Mouse (Mus musculus) hindbrain, postnatal 0 days (tissue): ENCODE measurements around the gene Krt8. TPM values are rescaled to one million over a fixed set of nuclear protein-coding genes. Genes with fewer than 3 reads are reported as not detected.
"Not testable (repeated sequence)": the region's sequence is repeated elsewhere in the genome, so short reads cannot be mapped to it uniquely, and the experiment has no call there.

Experiments used
- ATAC-seq: fragments of 200-750 bp; cut with Nextera tagmentation; 2 replicates; pipeline ENCODE4 v1.8.0; 2017; ENCODE audit warnings: mild to moderate bottlenecking, moderate TSS enrichment, moderate library complexity
- DNase-seq: peaks from one replicate; pipeline ENCODE4 v3.0.0-alpha.2; 2015; ENCODE audit warnings: low spot score
- H3K27ac ChIP-seq: fragments of 300-500 bp; sonication (generic); 2 replicates; pipeline ENCODE4 v1.5.1; 2014; ENCODE audit warnings: mild to moderate bottlenecking
- H3K27me3 ChIP-seq: fragments of 300-500 bp; sonication (generic); 2 replicates; pipeline ENCODE4 v1.6.1; 2014; ENCODE audit warnings: low read length, mixed read lengths; ENCODE audit not compliant: insufficient read depth
- H3K36me3 ChIP-seq: fragments of 300-500 bp; sonication (generic); 2 replicates; pipeline ENCODE4 v1.6.1; 2014; ENCODE audit warnings: low read length, mixed read lengths; ENCODE audit not compliant: insufficient read depth
- H3K4me1 ChIP-seq: fragments of 300-500 bp; sonication (generic); 2 replicates; pipeline ENCODE4 v1.6.1; 2014; ENCODE audit warnings: antibody characterized with exemption, low read length, mixed read lengths; ENCODE audit not compliant: insufficient read depth
- H3K4me2 ChIP-seq: fragments of 300-500 bp; sonication (generic); 2 replicates; pipeline ENCODE4 v1.6.1; 2014; ENCODE audit warnings: low read depth, mild to moderate bottlenecking, low read length, moderate library complexity, mixed read lengths
- H3K4me3 ChIP-seq: fragments of 300-500 bp; sonication (generic); 2 replicates; pipeline ENCODE4 v1.5.1; 2014; ENCODE audit warnings: low read length
- H3K9ac ChIP-seq: fragments of 300-500 bp; sonication (generic); replicated peaks from 2 replicates; pipeline ENCODE4 v1.6.1; 2014; ENCODE audit warnings: mild to moderate bottlenecking, low read length, moderate library complexity, mixed read lengths
- H3K9me3 ChIP-seq: fragments of 300-500 bp; sonication (generic); 2 replicates; pipeline ENCODE4 v1.6.1; 2016; ENCODE audit warnings: low read length, mixed read lengths
- CTCF ChIP-seq: IDR thresholded peaks from 2 replicates; pipeline ENCODE4 v1.5.1; 2016; ENCODE audit warnings: antibody characterized with exemption, control low read depth, low read depth
- WGBS: fragments of 180-500 bp; shearing (Covaris S2); extraction: QIAGEN DNeasy Blood & Tissue Kit; methylation state at CpG from one replicate; pipeline ENCODE4 v1.1.7; 2014; 5-methylcytosine and 5-hydroxymethylcytosine counted together
- polyA plus RNA-seq: library from polyadenylated mRNA; unstranded; fragments of >200 nt; fragmentation: Nextera tagmentation; extraction: Ambion mirVana; gene quantifications from 2 replicates; pipeline ENCODE4 v1.2.1, GENCODE M21; 2015
- total RNA-seq: library from RNA; depleted of rRNA; stranded (reverse); fragments of >200 nt; gene quantifications from 2 replicates; pipeline ENCODE4 v1.2.3, GENCODE M21; 2014

The Krt8 gene
- total and polyA plus RNA-seq, 2 experiments from 2014 or later, result 2.6 to 5.4 TPM

GRCm38 (mm10) chr15:101999676-102000335, 4.5 kb downstream of the Krt8 start:
- H3K4me1 ChIP-seq, result no peaks in the 10 kb centered on the region
- no peak overlapping the region for H3K27ac ChIP-seq
- H3K4me2 ChIP-seq, result no peak overlapping the region
- TF ChIP-seq CTCF, result no peak
- no peaks in the 10 kb centered on the region for H3K36me3 ChIP-seq
- ATAC-seq (no peak), DNase-seq (no peak)
- no peaks in the 10 kb centered on the region for H3K9me3 ChIP-seq
- no peak overlapping the region for H3K4me3 ChIP-seq
- peaks cover 22% of the 10 kb centered on the region for H3K27me3 ChIP-seq
- no peak overlapping the region for H3K9ac ChIP-seq
- 89% methylated on average over 11 of the region's 11 CpGs for WGBS

GRCm38 (mm10) chr15:101999156-101999555, 5.1 kb downstream of the Krt8 start:
- H3K36me3 ChIP-seq, result no peaks in the 10 kb centered on the region
- DNase-seq (no peak), ATAC-seq (no peak)
- no peak overlapping the region for H3K9ac ChIP-seq
- peaks cover 16% of the 10 kb centered on the region for H3K27me3 ChIP-seq
- no peak overlapping the region for H3K4me2 ChIP-seq
- TF ChIP-seq CTCF, result no peak
- no peaks in the 10 kb centered on the region for H3K4me1 ChIP-seq
- no peak overlapping the region for H3K4me3 ChIP-seq
- 90% methylated on average over 11 of the region's 11 CpGs for WGBS
- H3K27ac ChIP-seq, result no peak overlapping the region
- no peaks in the 10 kb centered on the region for H3K9me3 ChIP-seq

GRCm38 (mm10) chr15:101996450-101997078, 7.7 kb downstream of the Krt8 start:
- H3K4me2 ChIP-seq, H3K27ac ChIP-seq: not testable (repeated sequence)

GRCm38 (mm10) chr15:101995484-101996236, 8.6 kb downstream of the Krt8 start:
- 90% methylated on average over 4 of the region's 4 CpGs for WGBS
- TF ChIP-seq CTCF, result no peak
- no peak for ATAC-seq

More at GRCm38 (mm10) chr15:101996450-101997078, 7.7 kb downstream of the Krt8 start:
- H3K4me3 ChIP-seq, DNase-seq, ATAC-seq, H3K4me1 ChIP-seq, H3K9ac ChIP-seq, H3K9me3 ChIP-seq, H3K36me3 ChIP-seq, H3K27me3 ChIP-seq: not testable (repeated sequence)
- WGBS, result 84% methylated on average over 11 of the region's 11 CpGs

GRCm38 (mm10) chr15:101994365-101994764, 9.9 kb downstream of the Krt8 start:
- DNase-seq (no peak), ATAC-seq (no peak)
- Histone ChIP-seq H3K27ac (no peak overlapping the region), H3K4me3 (no peak overlapping the region), H3K4me1 (no peaks in the 10 kb centered on the region), H3K27me3 (no peaks in the 10 kb centered on the region; the same call in 1 of the 2 replicates), H3K4me2 (no peak overlapping the region), H3K9ac (no peak overlapping the region), H3K9me3 (no peaks in the 10 kb centered on the region), H3K36me3 (no peaks in the 10 kb centered on the region)
- TF ChIP-seq CTCF, result no peak
- WGBS, result 97% methylated on average over 6 of the region's 6 CpGs

More at GRCm38 (mm10) chr15:101995484-101996236, 8.6 kb downstream of the Krt8 start:
- H3K4me3 ChIP-seq, result no peak overlapping the region
- no peaks in the 10 kb centered on the region; the same call in 1 of the 2 replicates for H3K27me3 ChIP-seq
- no peak for DNase-seq
- no peaks in the 10 kb centered on the region for H3K9me3 ChIP-seq
- no peak overlapping the region for H3K9ac ChIP-seq
- no peaks in the 10 kb centered on the region for H3K4me1 ChIP-seq
- H3K27ac ChIP-seq, result no peak overlapping the region
- no peak overlapping the region for H3K4me2 ChIP-seq
- H3K36me3 ChIP-seq, result no peaks in the 10 kb centered on the region

- no peak for TF ChIP-seq CTCF
- H3K36me3 ChIP-seq, result no peaks in the 10 kb centered on the region
- H3K4me1 ChIP-seq, result no peaks in the 10 kb centered on the region
- WGBS, result 91% methylated on average over 6 of the region's 6 CpGs
- no peak overlapping the region for H3K9ac ChIP-seq
- no peak for DNase-seq
- no peak overlapping the region for H3K27ac ChIP-seq
- no peaks in the 10 kb centered on the region; the same call in 1 of the 2 replicates for H3K27me3 ChIP-seq
- no peak overlapping the region for H3K4me2 ChIP-seq
- no peak for ATAC-seq
- H3K9me3 ChIP-seq, result no peaks in the 10 kb centered on the region
- H3K4me3 ChIP-seq, result no peak overlapping the region
These were observed 13.3 kb downstream of the Krt8 start for GRCm38 (mm10) chr15:101990946-101991345.
